Mouse (Mus musculus) cerebellum, postnatal 4 days (tissue): ENCODE results near the gene Slc25a54.
A peak's percentile ranks its signal among the peaks of the same experiment; 100 is the strongest.

Experiments
- DNase-seq, 2 experiments: peaks; one replicate each; pipeline ENCODE4 v3.0.0; 2022; ENCODE audit warnings: low spot score in 2 of 2, mixed read lengths in 1 of 2

The Slc25a54 gene

DNA sequence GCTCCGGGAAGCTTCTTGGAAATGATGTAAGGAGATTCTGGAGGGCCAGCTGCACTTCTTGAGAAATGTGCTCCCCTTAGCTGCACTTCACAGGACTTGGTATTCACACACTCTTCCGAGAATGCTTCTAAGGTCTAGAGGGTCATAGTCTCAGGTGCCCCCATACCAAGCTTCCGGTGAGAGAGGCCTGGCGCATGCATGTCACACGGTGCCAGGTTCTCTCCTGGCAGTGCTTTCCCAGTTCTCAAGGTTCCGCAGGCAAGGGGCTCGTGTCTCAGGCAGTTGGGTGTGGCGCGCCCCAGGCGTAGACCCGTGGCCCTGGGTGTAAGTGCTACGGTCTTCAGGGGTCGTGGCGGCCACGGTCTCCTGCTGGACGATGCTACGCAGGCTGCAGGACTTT, at the start of gene Slc25a54:
Gene Slc25a54 (plus strand): TSS at position 301 of the 400 bp plus-strand sequence.
- no peak for DNase-seq

DNA sequence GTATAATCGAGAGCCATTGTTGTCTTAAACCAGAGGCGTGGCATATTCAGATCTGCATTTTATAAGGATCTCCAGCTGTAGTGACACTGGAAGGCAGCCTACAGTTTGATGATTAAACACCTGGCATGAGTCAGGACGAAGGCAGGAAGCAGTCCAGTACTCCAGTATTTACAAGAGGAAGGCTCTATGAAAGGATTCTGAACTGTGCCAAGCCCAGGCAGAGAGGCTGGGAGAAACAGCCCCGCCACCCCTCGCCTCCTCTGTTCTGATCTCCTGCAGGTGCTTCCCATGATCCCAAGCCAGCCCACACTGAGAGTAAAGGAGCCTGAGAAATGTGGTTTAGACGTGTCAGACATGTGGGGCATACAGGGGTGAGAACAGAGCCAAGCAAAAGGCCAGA, 49.5 kb upstream of the Slc25a54 start:
- DNase-seq = no peak

DNA sequence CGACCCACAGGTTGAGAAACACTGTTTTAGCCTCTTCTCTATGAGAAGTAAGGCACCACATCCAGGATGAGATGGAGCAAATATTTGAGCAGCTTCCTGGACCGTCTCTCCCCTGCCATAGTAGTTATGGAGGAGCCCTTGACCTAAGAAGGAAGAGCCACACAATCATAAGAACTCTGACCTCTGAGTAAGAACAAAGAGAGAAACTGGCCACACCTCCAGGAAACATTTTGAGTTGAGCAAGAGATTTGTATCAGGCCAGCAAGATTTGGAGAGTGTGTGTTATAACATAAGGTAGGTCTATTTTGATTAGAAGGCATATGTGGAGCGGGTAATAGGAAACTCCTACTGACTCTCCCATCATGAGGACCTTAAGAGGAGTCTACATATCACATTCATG, 48.6 kb upstream of the Slc25a54 start:
- no peak for DNase-seq

DNA sequence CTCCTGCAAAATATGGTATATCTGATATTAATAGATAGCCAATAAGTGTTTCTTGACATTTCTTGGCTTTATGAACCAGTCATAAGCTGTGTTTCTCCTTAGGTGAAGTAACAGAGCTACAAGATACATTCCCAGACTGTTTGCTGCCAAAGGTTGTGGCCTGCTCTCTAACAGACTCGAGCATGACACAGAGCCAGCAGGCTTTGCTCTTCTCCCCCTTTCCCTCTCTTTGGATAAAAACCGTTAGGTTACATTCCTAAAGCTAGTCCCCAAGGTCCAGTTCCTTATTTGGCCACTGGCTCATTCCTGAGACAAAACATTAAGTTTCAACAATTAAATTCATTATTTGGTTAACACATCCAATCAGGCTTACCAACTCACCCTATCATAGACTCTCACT, 48.0 kb upstream of the Slc25a54 start:
- DNase-seq = no peak

DNA sequence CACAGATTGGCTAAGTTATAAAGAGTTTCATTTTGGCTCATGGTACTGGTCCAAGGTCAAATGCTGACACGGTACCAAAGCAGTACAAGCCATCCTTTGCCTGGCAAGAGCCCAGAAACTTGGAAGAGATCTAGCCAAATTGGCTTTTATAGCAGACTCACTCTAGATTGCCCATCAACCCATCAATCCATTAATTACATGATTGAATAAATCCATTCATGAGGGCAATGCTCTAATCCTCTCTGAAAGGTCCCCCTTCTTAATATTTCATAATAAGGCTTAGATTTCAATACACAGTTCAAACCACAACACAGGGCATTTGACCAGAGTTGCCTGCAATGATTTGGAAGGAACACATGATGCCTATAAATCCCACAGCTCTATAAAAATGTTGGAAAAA, 45.9 kb upstream of the Slc25a54 start:
- no peak for DNase-seq

DNA sequence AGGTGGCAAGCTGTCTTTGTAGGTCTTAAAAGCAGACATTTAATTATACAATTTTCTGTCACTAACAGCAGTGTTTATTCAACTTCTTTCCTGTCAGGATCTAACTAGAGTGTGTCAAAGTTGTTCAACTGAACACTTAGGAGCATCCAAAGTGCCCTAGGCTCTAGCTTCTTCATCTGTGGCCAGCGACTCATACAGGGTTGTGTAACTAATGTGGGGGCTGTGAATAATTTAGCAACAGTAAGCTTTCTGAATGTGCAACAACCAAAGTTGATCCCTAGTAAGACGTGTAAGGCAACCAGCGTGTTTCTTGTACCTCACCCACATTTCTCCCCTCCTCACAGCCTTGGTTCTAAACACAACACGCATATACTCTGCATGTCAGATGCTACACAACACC, 39.4 kb upstream of the Slc25a54 start:
- DNase-seq = no peak

DNA sequence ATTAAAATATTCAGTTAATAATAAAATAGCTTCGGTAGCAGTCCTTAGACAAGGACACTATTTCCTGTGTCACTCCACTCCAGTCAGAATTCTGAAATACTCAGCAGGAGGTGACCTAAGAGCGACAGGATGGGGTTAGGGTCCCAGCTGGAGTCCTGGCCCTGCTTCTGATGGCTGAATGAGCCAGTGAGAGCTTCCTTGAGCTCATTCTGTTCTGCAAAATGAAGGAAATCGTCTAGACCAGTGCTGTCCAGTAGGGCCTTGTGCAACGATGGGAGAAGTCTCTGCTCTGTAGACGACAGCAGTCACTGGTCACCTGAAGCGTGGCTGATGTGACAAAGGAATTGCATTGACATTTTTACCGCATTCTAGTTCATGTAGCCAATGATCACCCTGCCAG, 36.9 kb upstream of the Slc25a54 start:
- no peak for DNase-seq

DNA sequence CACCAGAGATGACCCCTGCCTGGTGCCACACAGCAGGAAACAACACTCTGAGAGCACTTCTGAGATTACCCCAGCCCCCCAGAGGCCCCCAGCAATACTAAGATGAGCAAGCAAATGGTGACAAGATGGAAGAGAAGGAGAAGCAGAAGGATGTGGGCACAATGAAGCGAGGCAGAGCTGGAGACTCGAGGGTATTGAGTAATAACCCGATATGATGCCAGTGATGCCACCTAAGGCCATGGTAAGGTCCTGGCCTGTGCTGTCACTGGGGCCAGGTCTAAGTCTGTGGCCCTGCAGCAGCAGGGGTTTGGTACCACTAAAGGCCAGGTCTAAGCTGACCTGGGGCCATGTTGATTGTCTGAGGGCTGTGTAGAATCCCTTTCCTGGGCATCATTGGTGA, 33.8 kb upstream of the Slc25a54 start:
- DNase-seq = no peak

DNA sequence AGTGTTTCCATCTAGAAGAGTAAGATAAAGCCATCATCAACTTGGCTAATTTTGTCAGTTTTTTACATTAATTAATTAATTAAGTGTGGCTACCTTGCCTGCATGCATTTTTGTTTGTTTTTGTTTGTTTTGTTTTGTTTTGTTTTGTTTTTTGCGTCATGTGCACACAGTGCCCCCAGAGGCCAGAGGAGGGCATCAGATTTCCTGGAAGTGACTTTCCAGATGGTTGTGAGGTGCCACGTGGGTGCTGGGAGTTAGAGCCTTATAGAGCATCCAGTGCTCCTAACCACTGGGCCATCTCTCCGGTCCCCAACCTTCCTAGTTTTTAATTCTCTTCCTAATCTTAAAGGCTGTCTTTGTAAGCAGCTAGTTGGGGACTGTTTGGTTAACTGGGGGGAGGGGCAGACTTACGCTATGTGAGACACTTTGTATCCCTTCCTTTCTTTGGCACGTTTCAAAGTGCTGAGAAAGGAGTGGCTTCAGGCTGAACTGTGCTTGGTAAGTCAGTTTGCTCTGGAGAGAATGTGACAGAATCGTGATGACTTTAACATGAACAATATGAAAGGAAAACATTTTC, 32.5 kb upstream of the Slc25a54 start:
- DNase-seq = no peak

DNA sequence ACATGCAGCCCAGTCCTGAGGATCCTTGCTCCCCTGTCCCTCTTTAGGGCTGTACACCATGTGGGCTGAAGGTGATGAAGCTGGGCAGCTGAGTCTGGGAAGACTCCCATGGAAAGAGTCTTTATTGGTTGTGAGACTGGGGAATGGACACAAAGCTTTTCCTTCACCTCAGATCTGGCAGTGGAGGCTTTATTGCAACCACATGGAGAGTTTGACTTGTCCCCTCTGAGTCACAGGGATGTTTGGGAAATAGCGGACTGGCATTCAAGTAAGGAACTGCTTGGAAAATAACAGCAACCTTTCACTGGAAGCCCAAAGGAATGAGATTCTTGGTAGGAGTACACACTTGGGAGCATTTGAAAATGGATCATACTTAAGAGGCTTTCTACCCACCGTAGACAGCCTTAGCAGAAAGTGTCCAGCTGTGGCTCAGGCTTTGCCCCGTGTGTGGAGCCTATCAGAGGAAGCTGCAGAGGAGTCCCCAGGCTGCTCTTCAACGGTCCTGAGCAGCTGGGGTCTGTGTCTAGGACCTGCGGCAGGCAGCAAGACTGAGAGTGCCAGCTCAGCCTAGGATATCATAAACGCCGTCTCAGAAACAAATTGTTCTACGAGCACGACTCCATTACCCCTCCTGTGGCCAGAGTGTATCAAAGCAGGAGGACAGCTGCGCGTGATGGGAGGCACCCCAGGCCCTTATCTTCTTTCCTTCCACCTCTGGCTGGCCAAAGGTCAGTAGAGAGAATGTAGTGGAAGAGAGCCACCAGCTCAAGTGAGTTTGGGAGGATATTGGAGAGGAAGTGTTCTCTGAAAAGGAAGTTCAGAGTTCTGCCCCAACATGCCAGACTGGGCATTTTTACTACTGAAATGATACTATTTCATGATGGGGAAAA, 29.0 kb upstream of the Slc25a54 start:
- no peak for DNase-seq

DNA sequence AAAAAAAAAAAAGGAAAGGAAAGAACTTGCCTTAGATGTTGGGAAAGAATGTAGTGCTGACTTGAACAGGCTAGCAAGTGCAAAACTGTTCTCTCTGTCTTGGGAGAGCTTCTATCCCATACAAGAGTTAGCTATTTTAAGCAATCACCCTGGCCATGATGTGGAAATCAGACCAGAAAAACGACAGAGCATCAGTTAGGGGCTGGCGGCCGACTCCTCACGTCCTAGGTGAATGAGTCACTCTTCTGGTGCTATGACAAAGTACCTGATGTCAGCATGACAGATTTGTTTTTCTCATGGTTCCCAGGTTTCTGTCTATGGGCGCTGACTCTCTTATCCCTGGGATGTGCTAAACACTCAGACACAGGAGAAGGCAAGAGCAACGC, 28.3 kb upstream of the Slc25a54 start:
- no peak for DNase-seq

DNA sequence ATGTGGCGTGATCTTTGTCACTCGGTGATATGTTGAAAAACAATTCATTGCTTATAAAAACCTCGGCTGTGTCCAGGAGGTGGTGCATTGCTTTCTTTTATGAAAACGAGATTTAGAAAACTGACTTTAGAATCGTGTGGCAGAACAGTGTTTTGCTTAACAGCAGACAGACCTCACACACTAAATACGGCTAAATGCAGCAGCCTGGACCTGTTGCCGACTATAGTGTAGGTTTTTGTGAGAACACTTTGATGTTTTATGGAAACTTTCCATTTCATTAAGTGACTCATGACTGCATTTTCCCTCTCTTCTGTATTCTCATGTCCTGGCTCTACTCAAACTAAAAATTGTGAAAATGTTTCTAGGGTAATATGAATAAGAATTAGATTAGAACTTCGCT, 20.4 kb upstream of the Slc25a54 start:
- DNase-seq = no peak

DNA sequence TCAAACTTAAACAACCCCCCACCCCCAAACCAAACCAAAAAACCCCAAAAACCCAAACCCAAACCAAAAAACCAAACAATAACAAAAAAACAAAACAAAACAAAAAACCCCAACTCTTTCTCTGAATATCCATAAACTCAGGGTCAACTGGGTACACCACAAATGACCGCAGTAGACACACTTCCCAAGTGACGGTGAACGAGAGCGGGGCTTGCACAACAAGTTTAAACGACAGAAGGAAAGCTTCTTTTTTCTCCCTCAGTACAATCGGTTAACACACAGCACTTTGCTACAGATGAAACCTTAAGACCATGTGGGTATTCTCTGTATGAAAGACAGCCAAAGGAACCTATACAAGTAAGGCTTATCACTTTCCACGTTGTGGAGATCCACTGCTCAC, 17.9 kb upstream of the Slc25a54 start:
- no peak for DNase-seq

DNA sequence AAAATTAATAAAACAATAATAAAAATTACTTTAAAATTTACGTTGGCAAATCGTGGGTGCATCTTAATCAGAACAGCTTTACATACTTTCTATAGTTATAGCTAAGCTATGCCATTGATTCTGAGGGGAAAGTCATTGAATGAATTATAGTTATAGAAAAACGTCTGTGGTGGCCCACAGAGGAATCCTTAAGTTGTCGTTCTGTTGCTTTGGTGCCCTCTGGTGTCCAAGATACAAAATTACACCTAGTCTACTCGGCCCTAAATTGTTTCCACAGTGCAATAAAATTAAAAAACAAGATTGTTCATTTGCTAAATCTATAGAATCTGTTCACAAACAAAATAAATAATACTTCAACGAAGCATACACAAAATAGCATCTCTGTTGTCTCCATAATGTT, 17.3 kb upstream of the Slc25a54 start:
- DNase-seq = peak in 1 of 2 experiments; percentile 17

DNA sequence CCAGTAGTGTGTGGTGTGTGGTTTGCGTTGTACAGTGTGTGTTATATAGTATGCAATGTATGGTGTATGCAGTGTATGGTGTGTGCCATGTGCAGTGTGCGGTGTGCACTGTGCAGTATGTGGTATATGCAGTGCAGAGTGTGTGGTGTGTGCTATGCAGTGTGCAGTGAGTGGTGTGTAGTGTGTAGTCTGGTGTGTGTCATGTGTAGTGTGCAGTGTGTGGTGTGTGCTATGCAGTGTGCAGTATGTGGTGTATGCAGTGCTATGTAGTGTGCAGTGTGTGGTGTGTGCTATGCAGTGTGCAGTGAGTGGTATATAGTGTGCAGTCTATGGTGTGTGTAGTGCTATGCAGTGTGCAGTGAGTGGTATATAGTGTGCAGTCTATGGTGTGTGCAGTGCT, 4.1 kb downstream of the Slc25a54 start:
- DNase-seq = no peak

DNA sequence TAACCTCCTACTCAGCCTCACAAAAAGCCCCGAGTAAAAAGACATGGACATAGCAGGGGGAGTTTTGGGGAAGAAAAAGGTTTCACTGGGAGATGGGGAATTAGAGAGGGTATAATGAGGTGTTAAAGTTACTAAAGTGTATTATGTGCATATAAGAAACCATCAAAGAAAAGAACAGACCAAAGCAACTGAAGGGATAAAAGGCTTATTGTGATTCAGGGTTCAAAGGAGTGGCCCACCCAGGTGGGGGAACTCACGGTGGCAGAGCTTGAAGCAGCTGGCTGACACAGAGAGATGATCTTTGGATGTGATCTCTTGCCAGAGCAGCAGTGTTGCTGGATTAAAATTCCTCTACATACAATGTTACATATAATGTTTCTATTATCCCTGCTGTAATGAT, 8.2 kb downstream of the Slc25a54 start:
- DNase-seq = no peak

DNA sequence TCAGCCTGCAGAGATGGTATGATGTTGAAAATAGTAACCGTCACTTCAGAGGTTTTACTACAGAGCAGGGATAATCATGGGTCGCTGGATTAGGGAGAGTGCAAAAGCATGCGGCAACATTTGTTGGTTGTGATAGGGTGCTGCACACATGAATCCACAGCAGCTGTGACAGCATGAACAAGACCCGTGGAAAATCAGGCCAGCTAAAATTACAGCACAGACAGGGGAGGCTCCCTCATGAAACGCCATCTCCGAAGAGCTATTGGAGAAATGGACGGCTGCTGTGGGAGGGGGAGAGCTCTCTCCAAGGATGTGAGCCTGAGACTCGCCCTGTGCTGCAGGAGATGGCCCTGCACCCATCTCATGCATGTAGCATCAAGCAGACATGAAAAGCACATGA, 24.4 kb downstream of the Slc25a54 start:
- no peak for DNase-seq

DNA sequence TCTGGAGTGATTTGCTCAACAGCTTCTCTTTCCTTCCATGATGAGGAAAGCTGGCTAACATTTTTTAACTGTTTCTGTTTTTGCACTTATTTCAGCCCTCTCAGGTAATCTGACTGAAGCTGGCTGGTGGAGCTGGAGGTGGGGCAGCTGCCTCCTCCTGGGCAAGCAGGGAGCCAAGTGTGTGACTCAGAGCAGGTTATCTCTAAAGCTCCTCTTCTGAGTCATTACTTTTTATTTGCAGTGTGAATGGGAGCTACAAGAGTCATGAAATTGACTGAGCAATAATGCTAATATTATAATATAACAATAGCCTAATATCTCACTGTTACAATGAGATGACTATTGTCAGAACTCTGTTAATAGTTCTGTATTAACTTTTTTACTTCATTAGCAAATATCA, 36.9 kb downstream of the Slc25a54 start:
- DNase-seq = no peak

DNA sequence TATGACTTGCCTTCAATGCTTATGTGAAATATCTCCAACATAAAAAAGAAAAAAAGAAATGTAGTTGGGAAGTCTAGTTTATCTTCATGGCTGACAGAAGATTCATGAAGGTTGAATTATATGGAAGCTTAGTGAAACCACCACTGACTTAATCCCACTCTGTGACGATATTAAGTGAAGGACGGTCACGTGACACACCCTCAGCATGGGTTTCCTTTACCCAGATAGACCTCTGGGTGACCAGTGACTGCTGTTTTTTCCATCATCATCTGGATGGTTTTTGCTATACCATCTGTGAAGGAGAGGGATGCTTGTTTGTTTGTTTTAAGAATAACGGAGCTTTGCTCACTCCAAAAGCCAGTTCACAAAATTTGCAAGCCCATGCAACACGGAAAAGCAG, 39.3 kb downstream of the Slc25a54 start:
- DNase-seq = no peak

DNA sequence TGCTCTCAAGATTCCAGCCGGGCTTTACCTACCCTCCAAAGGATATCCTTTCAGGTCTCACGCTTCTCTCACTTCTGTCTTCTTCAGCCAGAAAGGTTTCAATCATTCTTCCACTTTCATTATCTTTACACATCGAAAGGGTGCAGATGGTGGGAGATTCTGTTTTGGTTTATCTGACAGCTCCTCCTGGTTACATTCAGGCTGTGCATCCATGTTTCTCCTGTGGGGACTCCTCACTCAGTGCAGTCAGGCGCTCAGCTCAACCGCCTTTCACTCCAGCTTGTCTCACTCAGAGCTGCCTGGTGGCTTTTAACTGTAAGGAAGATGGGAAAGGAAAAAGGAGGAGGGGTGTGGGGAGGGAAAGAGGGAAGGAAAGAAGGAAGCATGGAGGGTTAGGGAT, 39.7 kb downstream of the Slc25a54 start:
- no peak for DNase-seq

DNA sequence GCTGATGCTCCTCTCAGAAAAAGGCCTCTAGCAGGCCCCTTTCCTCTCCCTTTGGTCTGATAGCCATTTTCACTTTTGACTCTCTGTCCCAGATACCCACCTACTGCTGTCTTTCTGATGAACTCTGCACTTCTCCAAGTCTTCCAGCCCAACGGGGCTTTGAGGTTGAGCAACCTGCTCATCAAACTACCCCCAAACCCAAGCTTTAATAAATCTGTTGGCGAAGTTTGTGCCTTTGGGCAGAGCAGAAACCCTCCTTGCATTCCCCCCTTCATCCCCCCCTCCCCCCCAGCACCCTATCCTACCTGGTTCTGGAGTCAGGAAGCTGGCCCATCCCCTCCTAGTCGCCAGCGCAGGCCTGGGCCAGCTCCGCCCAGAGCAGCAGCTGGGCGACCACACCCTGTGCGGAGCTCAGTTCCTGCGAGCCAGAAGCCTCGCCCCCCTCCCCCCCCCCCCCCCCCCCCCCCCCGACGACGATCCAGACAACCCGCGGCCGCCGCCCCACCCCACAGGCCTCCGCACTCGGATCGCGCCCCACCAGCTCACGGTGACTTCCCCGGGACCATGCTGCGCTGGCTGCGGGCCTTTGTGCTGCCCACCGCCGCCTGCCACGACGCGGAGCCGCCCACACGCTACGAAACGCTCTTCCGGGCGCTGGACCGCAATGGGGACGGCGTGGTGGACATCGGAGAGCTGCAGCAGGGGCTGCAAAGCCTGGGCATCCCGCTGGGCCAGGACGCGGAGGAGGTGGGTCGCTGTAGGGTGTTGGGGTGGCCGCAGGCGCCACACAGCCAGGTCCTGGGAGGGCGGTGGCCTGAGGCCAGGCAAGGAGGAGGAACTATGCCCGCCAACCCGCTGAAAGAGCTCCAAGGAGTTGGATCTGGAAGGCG, 42.6 kb downstream of the Slc25a54 start, which contains the start of gene Slc25a24:
Gene Slc25a24 (plus strand): TSS at position 509 of the 890 bp plus-strand sequence.
- peak; percentile 25 to 40 for DNase-seq

DNA sequence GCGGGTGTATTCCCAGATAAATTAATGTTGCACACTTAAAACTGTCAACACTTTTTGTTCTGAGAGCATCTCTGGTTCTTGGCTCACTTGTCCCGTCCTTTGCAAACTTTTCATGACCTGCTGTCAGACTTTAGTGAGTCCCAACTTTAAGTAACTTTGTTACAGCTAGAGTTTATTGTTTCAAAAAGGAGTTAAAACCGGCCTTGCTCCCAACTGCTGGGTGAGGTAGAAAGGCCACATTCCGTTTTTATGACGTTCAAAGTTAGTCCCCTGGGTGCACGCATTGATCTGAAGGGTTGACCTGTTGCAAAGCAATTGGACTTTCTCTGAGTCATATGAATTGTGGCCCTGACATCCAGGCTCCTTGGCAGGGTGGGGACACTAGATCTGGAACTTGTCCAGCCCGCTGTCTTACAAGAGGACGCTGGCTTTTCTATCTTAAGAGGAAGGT, 43.3 kb downstream of the Slc25a54 start:
- peak in 1 of 2 experiments; percentile 2 for DNase-seq
